Mouse (Mus musculus) E14TG2a.4 (cell line): ENCODE measurements around the gene Glrx.

Experiments
- CTCF ChIP-seq: conservative IDR thresholded peaks from 2 replicates; pipeline ENCODE4 v1.5.1; 2014; ENCODE audit warnings: low read length
- POU5F1 ChIP-seq: IDR thresholded peaks from 2 replicates; pipeline ENCODE4 v1.6.1; 2014; ENCODE audit warnings: low read length, borderline replicate concordance

DNA sequence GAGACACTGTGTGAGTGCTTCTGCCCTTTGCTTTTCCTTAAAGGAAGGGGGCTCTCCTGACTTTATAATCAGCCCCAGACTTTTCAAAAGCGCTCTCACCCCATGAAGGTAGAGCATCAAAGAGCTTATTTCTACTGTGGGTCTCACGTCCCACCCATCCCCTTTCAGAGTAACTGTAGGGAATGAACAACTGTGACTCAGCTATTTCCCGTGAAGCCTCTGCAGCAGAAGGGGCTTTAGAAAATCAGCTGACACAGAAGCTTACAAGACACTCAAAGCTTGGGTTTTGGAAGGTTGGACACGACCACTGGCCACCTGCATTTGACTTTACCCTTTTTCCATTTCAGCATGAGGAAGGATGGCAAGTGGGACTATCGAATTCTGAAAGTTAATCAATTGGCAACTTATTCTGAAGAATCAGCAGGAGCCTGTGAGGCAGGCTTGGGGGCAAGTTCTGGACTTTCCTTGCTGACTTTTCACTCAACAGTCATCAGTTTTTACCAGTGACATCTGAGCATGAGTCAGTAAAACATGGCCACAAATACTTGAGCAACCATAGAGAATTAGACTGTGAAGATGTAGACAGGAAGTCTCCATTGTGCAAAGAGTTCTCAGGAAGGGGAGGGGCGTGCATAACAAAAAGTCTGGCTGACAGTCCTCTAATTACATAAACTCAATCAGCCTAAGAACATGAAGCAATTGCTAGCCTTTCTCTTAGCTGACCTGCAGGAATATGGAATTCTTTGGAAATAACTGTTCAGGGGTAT, 45.6 kb upstream of the Glrx start:
- TF ChIP-seq CTCF (no peak), POU5F1 (peak; percentile 72; the same call in 1 of the 2 replicates)
